Mouse (Mus musculus) adipocyte (in vitro differentiated cells): ENCODE measurements around the gene Tdrd1.

Experiments used
- DNase-seq: peaks from one replicate; pipeline ENCODE4 v3.0.0-alpha.2; 2016; ENCODE audit warnings: low spot score

Tdrd1 gene

DNA sequence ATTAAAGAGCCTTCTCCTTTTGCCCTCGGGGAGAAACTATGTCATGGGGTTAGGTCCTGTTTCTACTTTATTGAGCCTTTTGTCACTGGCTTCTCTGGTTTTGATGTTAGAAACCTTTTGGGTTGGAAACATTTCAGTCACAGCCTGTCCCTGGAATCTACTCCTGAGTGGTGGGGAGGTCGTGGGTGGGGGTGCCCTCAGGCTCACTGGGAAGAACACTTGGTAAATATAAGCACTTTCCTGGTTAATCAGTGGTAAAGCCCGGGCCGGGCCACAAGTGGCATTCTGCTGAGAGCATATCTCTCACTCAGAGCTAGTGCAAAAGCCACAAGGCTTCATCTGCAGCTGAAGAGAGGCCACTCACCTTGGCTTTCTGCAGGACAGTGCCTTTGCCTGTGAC is 87.8 kb downstream of the Tdrd1 start:
- no peak for DNase-seq

DNA sequence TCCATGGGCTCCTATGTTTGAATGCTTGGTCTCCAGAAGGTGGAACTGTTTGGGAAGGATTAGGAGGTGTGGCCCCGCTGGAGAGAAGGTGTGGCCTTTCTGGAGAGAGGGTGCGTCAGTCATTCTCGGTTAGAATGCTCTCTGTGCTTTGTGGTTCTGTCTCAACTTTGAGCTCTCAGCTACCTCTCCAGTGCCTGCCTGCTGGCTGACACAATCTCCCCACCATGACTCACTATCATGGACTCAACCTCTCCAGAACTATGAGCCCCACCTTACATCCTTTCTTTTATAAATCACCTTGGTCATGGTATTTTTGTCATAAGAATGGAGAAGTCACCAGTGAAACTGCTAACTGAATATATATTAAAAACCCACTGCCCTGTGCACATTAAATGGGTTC is 88.6 kb downstream of the Tdrd1 start:
- DNase-seq = no peak

DNA sequence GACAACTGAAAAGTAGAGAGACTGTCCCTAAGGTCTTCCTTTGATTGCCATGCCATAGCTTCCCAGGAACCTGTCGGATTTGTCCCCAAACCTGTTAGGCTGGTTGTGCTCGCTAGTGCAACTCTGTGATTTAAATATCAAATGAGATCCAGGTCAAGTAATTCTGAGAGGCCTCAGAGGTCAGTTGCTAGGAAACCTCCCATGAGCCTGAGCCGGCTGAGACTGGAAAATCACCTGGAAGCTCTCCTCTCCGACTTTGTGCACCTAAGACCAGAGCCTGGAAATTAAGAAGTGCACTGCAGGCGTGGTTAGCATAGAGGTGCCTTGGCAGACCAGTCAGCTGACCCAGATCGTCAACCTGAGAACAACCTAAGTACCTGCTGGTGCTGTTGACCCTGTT is 89.1 kb downstream of the Tdrd1 start:
- no peak for DNase-seq
